Mouse (Mus musculus): ENCODE measurements at regions not wholly inside any gene's neighbourhood (a gene's known extent, or its start where the extent isn't known, plus 50 kb on each side); places are given as distances from the start of the nearest gene placed in this dataset.

- DNase-seq (ENCODE audit: low spot score): no peak
Observed at GRCm38 (mm10) chr4:142775023-142775422, 437.8 kb downstream of the Prdm2 start.

- DNase-seq (ENCODE audit: low spot score): no peak
Observed at GRCm38 (mm10) chr4:142773651-142774151, 439.1 kb downstream of the Prdm2 start.

GRCm38 (mm10) chr4:142772751-142773455 is 439.9 kb downstream of the Prdm2 start:
- DNase-seq (ENCODE audit: low spot score): no peak

- no peak for DNase-seq (ENCODE audit: low spot score)
Observed at GRCm38 (mm10) chr4:142771520-142772150, 441.2 kb downstream of the Prdm2 start.

- no peak for DNase-seq (ENCODE audit: low spot score)
Observed at GRCm38 (mm10) chr4:142770177-142770576, 442.6 kb downstream of the Prdm2 start.

- no peak for DNase-seq (ENCODE audit: low spot score)
Observed at GRCm38 (mm10) chr4:142767665-142768064, 445.1 kb downstream of the Prdm2 start.

GRCm38 (mm10) chr4:142761577-142761976 is 451.2 kb downstream of the Prdm2 start:
- DNase-seq (ENCODE audit: low spot score): no peak

GRCm38 (mm10) chr4:142758102-142758501 is 454.7 kb downstream of the Prdm2 start:
- DNase-seq (ENCODE audit: low spot score): no peak

GRCm38 (mm10) chr4:142756332-142756731 is 456.5 kb downstream of the Prdm2 start:
- DNase-seq (ENCODE audit: low spot score): no peak

- DNase-seq (ENCODE audit: low spot score): no peak
Observed at GRCm38 (mm10) chr4:142749918-142750317, 462.9 kb downstream of the Prdm2 start.

- no peak for DNase-seq (ENCODE audit: low spot score)
Observed at GRCm38 (mm10) chr4:142723554-142723907, 484.3 kb upstream of the Kazn start.

- DNase-seq (ENCODE audit: low spot score): no peak
Observed at GRCm38 (mm10) chr4:142722845-142723553, 483.8 kb upstream of the Kazn start.

- no peak for DNase-seq (ENCODE audit: low spot score)
Observed at GRCm38 (mm10) chr4:142701606-142702005, 462.4 kb upstream of the Kazn start.

GRCm38 (mm10) chr4:142694926-142695325 is 455.7 kb upstream of the Kazn start:
- DNase-seq (ENCODE audit: low spot score): no peak

GRCm38 (mm10) chr4:142688241-142688640 is 449.0 kb upstream of the Kazn start:
- no peak for DNase-seq (ENCODE audit: low spot score)

GRCm38 (mm10) chr4:142677426-142677825 is 438.2 kb upstream of the Kazn start:
- DNase-seq (ENCODE audit: low spot score): no peak

GRCm38 (mm10) chr4:142674641-142675465 is 435.7 kb upstream of the Kazn start:
- no peak for DNase-seq (ENCODE audit: low spot score)

GRCm38 (mm10) chr4:142671872-142672458 is 432.8 kb upstream of the Kazn start:
- DNase-seq (ENCODE audit: low spot score): no peak

GRCm38 (mm10) chr4:142664781-142665180 is 425.6 kb upstream of the Kazn start:
- DNase-seq (ENCODE audit: low spot score): no peak

GRCm38 (mm10) chr4:142658156-142658555 is 419.0 kb upstream of the Kazn start:
- DNase-seq (ENCODE audit: low spot score): no peak

GRCm38 (mm10) chr4:142641069-142641468 is 401.9 kb upstream of the Kazn start:
- DNase-seq (ENCODE audit: low spot score): no peak

GRCm38 (mm10) chr4:142639340-142639733 is 400.1 kb upstream of the Kazn start:
- DNase-seq (ENCODE audit: low spot score): no peak

All from c-Kit-positive CD71-positive TER-119-positive erythroid progenitor cells, embryonic 14.5 days (primary cell).